Mouse (Mus musculus) kidney, postnatal 36 days (tissue): Measurements from ENCODE around the gene Xkr7.

Experiments used
- DNase-seq, 2 experiments: peaks; one replicate each; pipeline ENCODE4 v3.0.0; 2021 to 2022; ENCODE audit warnings: mixed read lengths in 2 of 2

The Xkr7 gene

GRCm38 (mm10) chr2:153031126-153032082 is at the start of gene Xkr7:
TSS of gene Xkr7 (plus strand) at chr2:153031852.
- DNase-seq = no peak

GRCm38 (mm10) chr2:152985582-152985981 is 46.1 kb upstream of the Xkr7 start:
- DNase-seq = no peak

GRCm38 (mm10) chr2:152991529-152991928 is 40.1 kb upstream of the Xkr7 start:
- DNase-seq = peak in 1 of 2 experiments; percentile 20

GRCm38 (mm10) chr2:152997046-152997445 is 34.6 kb upstream of the Xkr7 start:
- DNase-seq = peak; percentile 19 to 46

- DNase-seq = no peak
These were observed 29.0 kb upstream of the Xkr7 start for GRCm38 (mm10) chr2:153002492-153003248.

- DNase-seq = no peak
These were observed 27.8 kb upstream of the Xkr7 start for GRCm38 (mm10) chr2:153003681-153004338.

- DNase-seq = no peak
These were observed 25.7 kb upstream of the Xkr7 start for GRCm38 (mm10) chr2:153005981-153006380.

GRCm38 (mm10) chr2:153009192-153009973 is 22.3 kb upstream of the Xkr7 start:
- no peak for DNase-seq

- DNase-seq = no peak
These were observed 17.7 kb upstream of the Xkr7 start for GRCm38 (mm10) chr2:153013724-153014515.

GRCm38 (mm10) chr2:153014758-153015593 is 16.7 kb upstream of the Xkr7 start, which contains the start of gene Pdrg1:
TSS of gene Pdrg1 (minus strand) at chr2:153015427.
- peak; percentile 94 to 97 for DNase-seq

GRCm38 (mm10) chr2:153015804-153016203 is 15.8 kb upstream of the Xkr7 start:
- DNase-seq = no peak

GRCm38 (mm10) chr2:153016786-153017185 is 14.9 kb upstream of the Xkr7 start:
- DNase-seq = no peak

- DNase-seq = no peak
These were observed 12.3 kb upstream of the Xkr7 start for GRCm38 (mm10) chr2:153019355-153019754.

- DNase-seq = no peak
These were observed 10.5 kb upstream of the Xkr7 start for GRCm38 (mm10) chr2:153021163-153021562.

- no peak for DNase-seq
These were observed 8.8 kb upstream of the Xkr7 start for GRCm38 (mm10) chr2:153022855-153023254.

GRCm38 (mm10) chr2:153026052-153026451 is 5.6 kb upstream of the Xkr7 start:
- DNase-seq = no peak

GRCm38 (mm10) chr2:153027501-153027900 is 4.2 kb upstream of the Xkr7 start:
- DNase-seq = no peak

GRCm38 (mm10) chr2:153030422-153030821 is 1.2 kb upstream of the Xkr7 start:
- DNase-seq = no peak

GRCm38 (mm10) chr2:153032083-153032842 is 611 bp downstream of the Xkr7 start:
- peak; percentile 61 to 86 for DNase-seq

- DNase-seq = no peak
These were observed 1.3 kb downstream of the Xkr7 start for GRCm38 (mm10) chr2:153032973-153033372.
